Mouse (Mus musculus) neural tube, embryonic 14.5 days (tissue): ENCODE measurements around the gene Ung. TPM values are rescaled to one million over a fixed set of nuclear protein-coding genes. Genes with fewer than 3 reads are reported as not detected.

Experiments used
- ATAC-seq: fragments of 200-750 bp; cut with Nextera tagmentation; 2 replicates; pipeline ENCODE4 v1.8.0; 2017; ENCODE audit warnings: low read depth, mild to moderate bottlenecking, moderate TSS enrichment, moderate library complexity
- H3K27ac ChIP-seq: fragments of 300-500 bp; sonication (generic); 2 replicates; pipeline ENCODE4 v1.5.1; 2014; ENCODE audit warnings: low read depth, mild to moderate bottlenecking, control low read depth, low read length, moderate library complexity, mixed read lengths
- H3K27me3 ChIP-seq: fragments of 300-500 bp; sonication (generic); 2 replicates; pipeline ENCODE4 v1.6.1; 2014; ENCODE audit warnings: low read length; ENCODE audit not compliant: control insufficient read depth, insufficient read depth
- H3K36me3 ChIP-seq: fragments of 300-500 bp; sonication (generic); 2 replicates; pipeline ENCODE4 v1.6.1; 2014; ENCODE audit warnings: low read length, mixed read lengths; ENCODE audit not compliant: control insufficient read depth, insufficient read depth
- H3K4me1 ChIP-seq: fragments of 300-500 bp; sonication (generic); 2 replicates; pipeline ENCODE4 v1.6.1; 2014; ENCODE audit warnings: low read length; ENCODE audit not compliant: control insufficient read depth, insufficient read depth
- H3K4me2 ChIP-seq: fragments of 300-500 bp; sonication (generic); 2 replicates; pipeline ENCODE4 v1.6.1; 2014; ENCODE audit warnings: mild to moderate bottlenecking, low read depth, low read length, control low read depth
- H3K4me3 ChIP-seq: fragments of 300-500 bp; sonication (generic); 2 replicates; pipeline ENCODE4 v1.5.1; 2014; ENCODE audit warnings: low read depth, low read length, control low read depth, mixed read lengths
- H3K9ac ChIP-seq: fragments of 300-500 bp; sonication (generic); replicated peaks from 2 replicates; pipeline ENCODE4 v1.6.1; 2014; ENCODE audit warnings: low read depth, mild to moderate bottlenecking, control low read depth, low read length, mixed read lengths
- H3K9me3 ChIP-seq: fragments of 300-500 bp; sonication (generic); 2 replicates; pipeline ENCODE4 v1.6.1; 2016; ENCODE audit warnings: low read length; ENCODE audit not compliant: control insufficient read depth
- WGBS: fragments of 180-500 bp; shearing (Covaris S2); extraction: QIAGEN DNeasy Blood & Tissue Kit; methylation state at CpG from one replicate; pipeline ENCODE4 v1.1.7; 2014; 5-methylcytosine and 5-hydroxymethylcytosine counted together
- polyA plus RNA-seq: library from polyadenylated mRNA; unstranded; fragments of >200 nt; fragmentation: Nextera tagmentation; extraction: Ambion mirVana; gene quantifications from 2 replicates; pipeline ENCODE4 v1.2.1, GENCODE M21; 2014

The Ung gene
- 4.1 and 4.8 TPM in 2 replicates for polyA plus RNA-seq

DNA sequence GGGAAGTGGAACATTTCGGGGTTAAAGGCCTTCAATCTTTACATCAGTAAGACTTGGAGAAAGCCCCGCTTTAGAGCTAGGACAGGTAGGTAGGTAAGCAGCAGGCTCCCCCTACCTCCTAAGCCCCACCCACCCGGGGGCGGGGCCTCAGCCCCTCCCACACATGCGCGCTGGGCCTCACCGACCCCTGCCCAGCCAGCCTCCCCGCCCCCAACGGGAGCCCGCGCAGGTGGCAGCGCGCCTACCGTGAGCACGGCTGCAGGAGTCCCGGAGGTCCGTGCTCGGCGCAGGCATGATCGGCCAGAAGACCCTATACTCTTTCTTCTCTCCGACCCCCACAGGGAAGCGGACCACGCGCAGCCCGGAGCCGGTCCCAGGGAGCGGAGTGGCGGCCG lies at the start of gene Ung:
Gene Ung, plus strand, starts transcription at position 176 of the 395 bp plus-strand sequence.
- H3K36me3 ChIP-seq, result no peaks in the 10 kb centered on the region
- ATAC-seq, result peak; percentile 59
- peaks cover 6% of the 10 kb centered on the region; the same call in 1 of the 2 replicates for H3K4me1 ChIP-seq
- under 1% methylated on average over 27 of the region's 29 CpGs for WGBS
- H3K27ac ChIP-seq, result 0 out of 2 replicates have a peak within 1 kb of the TSS, but pooled peaks have one; percentile 16
- no peaks in the 10 kb centered on the region for H3K9me3 ChIP-seq
- H3K27me3 ChIP-seq, result no peaks in the 10 kb centered on the region
- H3K4me3 ChIP-seq, result peak within 1 kb of the TSS; percentile 73
- H3K9ac ChIP-seq, result peak within 1 kb of the TSS; percentile 48; the same call in 1 of the 2 replicates
- peak within 1 kb of the TSS; percentile 97 for H3K4me2 ChIP-seq

DNA sequence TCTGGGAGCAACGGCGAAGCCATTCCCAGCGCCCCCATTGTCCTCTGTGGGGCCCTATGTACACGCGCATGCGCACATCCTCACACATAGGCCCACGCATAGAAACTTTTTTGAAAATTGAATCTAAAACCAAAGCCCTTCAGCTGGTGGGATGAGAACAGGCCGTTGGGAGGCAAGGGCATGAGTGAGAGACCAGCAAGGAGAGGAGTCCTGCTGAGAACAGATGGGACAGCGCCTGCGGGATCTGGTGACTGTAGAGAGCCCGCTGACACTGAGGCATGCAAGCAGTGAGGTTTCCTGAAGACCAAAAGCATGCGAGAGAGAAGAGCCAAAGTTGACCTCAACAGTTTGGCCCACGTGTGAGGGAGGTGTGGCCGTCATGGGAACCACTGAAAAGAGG lies 44.7 kb upstream of the Ung start:
- peaks cover 7% of the 10 kb centered on the region; the same call in 1 of the 2 replicates for H3K4me1 ChIP-seq
- no peak overlapping the region for H3K9ac ChIP-seq
- no peak overlapping the region for H3K27ac ChIP-seq
- H3K27me3 ChIP-seq, result no peaks in the 10 kb centered on the region
- H3K9me3 ChIP-seq, result no peaks in the 10 kb centered on the region
- WGBS, result 82% methylated on average over 14 of the region's 14 CpGs
- no peaks in the 10 kb centered on the region for H3K36me3 ChIP-seq
- H3K4me3 ChIP-seq, result no peak overlapping the region
- no peak overlapping the region for H3K4me2 ChIP-seq
- no peak for ATAC-seq

DNA sequence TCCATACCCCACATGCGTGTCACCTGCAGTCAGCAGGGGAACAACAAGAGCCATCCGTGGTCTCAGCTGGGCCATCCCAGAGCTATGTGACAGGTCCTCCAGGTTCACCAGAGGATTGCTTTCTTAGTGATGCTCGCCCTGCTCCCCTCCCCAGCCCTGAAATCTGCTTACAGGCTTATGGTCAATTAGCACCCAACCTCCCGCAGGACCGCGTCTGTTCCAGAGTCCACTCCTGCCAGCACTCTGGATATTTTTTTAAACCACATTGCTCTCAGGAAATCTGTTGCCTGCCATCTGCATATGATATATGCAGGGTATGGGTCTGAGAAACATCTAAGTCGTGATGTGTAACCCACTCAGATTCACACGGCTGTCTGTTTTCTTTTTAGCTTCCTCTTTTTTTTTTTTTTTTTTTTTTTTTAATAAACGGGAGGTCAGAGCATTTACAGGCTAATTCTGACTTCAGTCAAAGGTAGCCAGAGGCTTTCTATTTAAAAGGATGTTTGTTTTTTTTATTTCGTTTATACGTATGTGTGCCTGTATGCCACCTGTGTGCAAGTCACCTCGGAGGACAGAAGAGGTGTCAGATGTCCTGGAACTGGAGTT lies 42.2 kb upstream of the Ung start:
- H3K27me3 ChIP-seq, result no peaks in the 10 kb centered on the region
- no peak overlapping the region for H3K9ac ChIP-seq
- no peak overlapping the region for H3K27ac ChIP-seq
- H3K4me3 ChIP-seq, result no peak overlapping the region
- no peak overlapping the region for H3K4me2 ChIP-seq
- H3K4me1 ChIP-seq, result peaks cover 7% of the 10 kb centered on the region; the same call in 1 of the 2 replicates
- H3K9me3 ChIP-seq, result no peaks in the 10 kb centered on the region
- H3K36me3 ChIP-seq, result no peaks in the 10 kb centered on the region
- ATAC-seq, result no peak
- WGBS, result 83% methylated on average over 12 of the region's 12 CpGs

DNA sequence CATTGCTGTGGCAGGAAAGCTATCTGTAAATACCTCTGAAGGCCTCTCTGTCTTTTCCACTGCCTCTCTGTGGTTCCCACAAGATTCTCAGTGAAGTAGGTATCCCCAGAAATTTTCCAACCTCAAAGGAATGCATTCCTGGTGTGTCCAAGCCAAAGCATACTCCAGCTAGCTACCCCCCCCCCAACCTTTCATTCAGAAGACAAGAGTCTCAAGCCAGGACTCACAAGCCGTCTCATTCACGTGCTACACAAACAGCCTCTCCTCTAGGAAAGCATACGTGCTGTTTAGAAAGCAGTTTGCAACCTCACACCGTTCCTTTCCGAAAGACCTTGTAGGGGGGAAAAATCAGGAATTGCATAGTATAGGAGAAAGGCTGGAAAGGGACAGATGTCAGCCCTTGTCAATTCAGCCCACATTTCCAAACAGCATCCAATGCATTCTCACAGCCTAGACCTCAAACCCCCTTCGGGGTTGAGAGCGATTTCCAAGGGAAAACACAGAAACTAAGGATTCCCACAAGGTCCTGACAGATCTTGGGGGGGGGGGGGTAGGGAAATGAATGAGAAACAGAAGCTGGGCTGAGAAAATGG lies 39.7 kb upstream of the Ung start:
- peak overlapping the region; percentile 84 for H3K4me3 ChIP-seq
- H3K4me1 ChIP-seq, result peaks cover 7% of the 10 kb centered on the region; the same call in 1 of the 2 replicates
- peak overlapping the region; percentile 95 for H3K9ac ChIP-seq
- H3K27ac ChIP-seq, result peak overlapping the region; percentile 95
- ATAC-seq, result no peak
- H3K36me3 ChIP-seq, result no peaks in the 10 kb centered on the region
- WGBS, result 12% methylated on average over 7 of the region's 7 CpGs
- H3K9me3 ChIP-seq, result no peaks in the 10 kb centered on the region
- H3K27me3 ChIP-seq, result no peaks in the 10 kb centered on the region
- H3K4me2 ChIP-seq, result peak overlapping the region; percentile 68

DNA sequence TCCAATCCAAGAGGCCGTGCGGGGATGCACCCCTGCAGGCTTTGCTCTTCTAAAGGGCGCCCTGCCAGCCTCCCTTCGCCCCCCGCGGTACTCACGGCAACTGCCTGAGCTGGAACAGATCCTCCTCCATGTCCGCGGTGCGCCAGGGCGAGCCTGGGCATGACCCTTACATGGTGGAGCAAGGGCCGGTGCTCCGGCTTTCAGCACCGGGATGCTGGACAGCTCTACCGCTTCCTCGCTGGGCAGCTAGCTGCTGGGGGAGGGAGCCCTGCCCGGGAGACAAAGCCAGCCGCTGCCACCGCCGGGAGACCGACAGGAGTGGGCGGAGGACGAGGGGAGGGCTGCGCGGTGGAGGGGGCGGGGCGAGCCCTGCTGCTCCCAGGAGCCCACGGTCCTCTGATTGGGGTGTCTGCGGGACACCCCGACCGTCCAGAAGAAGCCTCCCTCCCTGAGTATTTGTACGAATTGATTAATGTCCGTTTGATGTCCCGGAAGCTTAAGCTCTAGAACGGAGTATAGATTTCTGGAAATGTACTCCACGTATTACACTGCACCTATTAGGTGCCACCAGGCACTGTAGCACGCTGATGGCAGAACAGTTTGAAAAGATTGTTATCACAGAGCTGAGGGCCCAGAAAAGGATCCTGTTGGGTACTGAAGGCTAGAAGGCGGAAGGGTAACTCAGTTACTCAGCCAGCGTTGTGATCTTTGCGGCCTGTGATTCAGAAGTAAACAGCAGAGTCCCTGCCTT lies 39.0 kb upstream of the Ung start, which contains the start of gene Svop:
Gene Svop, minus strand, starts transcription at position 514 of the 751 bp plus-strand sequence.
- Histone ChIP-seq H3K4me3 (peak within 1 kb of the TSS; percentile 84), H3K27me3 (no peaks in the 10 kb centered on the region), H3K4me2 (peak within 1 kb of the TSS; percentile 68), H3K9me3 (no peaks in the 10 kb centered on the region), H3K9ac (peak within 1 kb of the TSS; percentile 95), H3K36me3 (no peaks in the 10 kb centered on the region), H3K27ac (peak within 1 kb of the TSS; percentile 95), H3K4me1 (peaks cover 7% of the 10 kb centered on the region; the same call in 1 of the 2 replicates)
- WGBS, result 3% methylated on average over 40 of the region's 40 CpGs
- ATAC-seq, result peak; percentile 83

DNA sequence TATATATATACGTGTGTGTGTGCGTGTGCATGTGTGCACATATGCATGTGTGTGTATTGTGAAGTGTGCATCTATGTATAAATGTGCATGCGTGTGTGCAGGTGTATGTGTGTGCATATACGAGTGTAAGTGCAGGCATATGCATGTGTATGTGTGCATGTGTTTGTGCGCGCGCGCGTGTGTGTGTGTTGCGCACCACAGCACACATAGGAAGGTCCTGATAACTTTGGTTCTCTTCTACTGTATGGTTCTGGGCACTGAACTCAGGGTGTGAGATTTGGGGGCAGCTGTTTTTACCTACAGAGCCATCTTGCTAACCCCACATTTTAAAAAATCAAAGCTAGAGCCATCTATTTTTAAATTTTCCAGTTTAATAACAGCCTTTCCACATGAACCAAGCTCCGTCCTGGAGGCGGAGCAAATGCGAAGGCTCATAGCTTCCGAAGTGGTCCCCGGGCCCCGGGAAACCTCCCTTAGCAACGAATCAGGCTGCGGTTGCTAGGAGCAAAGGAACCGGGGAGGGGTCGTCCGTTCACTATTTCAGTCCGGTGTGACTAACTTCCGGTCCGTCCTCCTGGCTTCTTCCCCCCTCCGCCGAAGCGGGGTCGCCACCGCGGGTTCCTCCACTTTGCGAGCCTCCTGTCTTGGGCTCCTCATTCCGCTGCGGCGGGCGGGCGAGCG lies 30.3 kb upstream of the Ung start:
- H3K4me3 ChIP-seq, result peak overlapping the region; percentile 91
- peak overlapping the region; percentile 98 for H3K4me2 ChIP-seq
- peak overlapping the region; percentile 71 for H3K27ac ChIP-seq
- no peaks in the 10 kb centered on the region for H3K9me3 ChIP-seq
- peak overlapping the region; percentile 90 for H3K9ac ChIP-seq
- no peaks in the 10 kb centered on the region for H3K27me3 ChIP-seq
- WGBS, result 7% methylated on average over 37 of the region's 37 CpGs
- peak; percentile 93 for ATAC-seq
- H3K4me1 ChIP-seq, result peaks cover 11% of the 10 kb centered on the region
- 0 out of 2 replicates have a peak, but pooled peaks cover 5% of the 10 kb centered on the region for H3K36me3 ChIP-seq

DNA sequence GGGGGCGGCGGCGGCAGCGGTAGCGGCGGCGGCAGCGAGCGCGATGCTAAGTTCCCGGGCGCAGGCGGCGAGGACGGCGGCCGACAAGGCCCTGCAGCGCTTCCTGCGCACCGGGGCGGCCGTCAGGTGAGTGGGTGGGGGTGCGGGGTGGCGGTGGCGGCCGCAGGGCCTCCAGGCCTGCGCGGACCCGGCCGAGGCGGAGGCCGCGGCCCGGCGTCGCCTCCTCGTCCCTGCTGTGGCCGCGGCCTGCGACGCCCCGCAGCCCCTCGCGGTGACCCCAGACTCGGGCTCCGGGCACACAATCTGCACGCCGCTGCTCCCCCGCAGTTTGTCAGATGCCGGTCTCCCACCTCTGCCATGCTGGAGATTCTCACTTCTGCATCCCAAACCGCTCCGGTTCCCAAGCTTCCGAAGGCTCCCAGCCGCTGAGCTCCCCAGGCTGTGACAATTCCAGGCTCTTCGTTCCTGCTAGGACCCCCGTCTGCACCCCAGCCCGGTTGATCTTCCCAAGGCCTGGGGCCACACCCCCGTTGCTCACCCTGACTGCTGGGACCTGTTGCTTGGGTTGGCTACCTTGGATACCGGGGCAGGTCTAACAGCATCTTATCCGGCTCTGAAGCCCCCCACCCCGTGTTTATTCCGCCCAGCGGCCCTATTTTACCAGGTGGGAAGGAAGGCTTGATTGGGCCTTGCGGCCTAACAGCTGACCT lies 29.6 kb upstream of the Ung start:
- peak overlapping the region; percentile 91 for H3K4me3 ChIP-seq
- H3K9ac ChIP-seq, result peak overlapping the region; percentile 90
- peak overlapping the region; percentile 98 for H3K4me2 ChIP-seq
- peaks cover 11% of the 10 kb centered on the region for H3K4me1 ChIP-seq
- peak overlapping the region; percentile 71; the same call in 1 of the 2 replicates for H3K27ac ChIP-seq
- WGBS, result 3% methylated on average over 52 of the region's 64 CpGs
- no peaks in the 10 kb centered on the region for H3K27me3 ChIP-seq
- H3K36me3 ChIP-seq, result peaks cover 11% of the 10 kb centered on the region; the same call in 1 of the 2 replicates
- H3K9me3 ChIP-seq, result no peaks in the 10 kb centered on the region
- ATAC-seq, result peak; percentile 58; the same call in 1 of the 2 replicates

DNA sequence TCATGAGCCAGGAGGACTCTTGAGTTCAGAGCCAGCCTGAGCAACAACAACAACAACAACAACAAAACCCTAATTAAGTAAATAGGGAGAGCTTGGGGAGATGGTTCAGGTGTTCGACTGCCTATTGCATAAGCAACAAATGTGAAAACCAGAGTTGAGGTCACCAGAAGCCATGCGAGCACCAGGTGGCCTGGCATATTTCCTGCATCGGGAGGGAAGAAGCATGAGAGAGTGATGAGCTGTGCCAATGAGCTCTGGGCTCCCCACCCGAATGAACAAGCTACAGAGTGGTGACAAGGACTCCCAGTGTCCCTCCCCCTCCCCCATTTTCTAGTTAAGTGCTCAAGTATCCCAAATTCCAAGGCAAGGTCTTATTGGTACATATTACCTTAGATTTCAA lies 28.3 kb upstream of the Ung start:
- no peak overlapping the region for H3K4me2 ChIP-seq
- no peak for ATAC-seq
- H3K4me1 ChIP-seq, result peaks cover 11% of the 10 kb centered on the region
- H3K9me3 ChIP-seq, result no peaks in the 10 kb centered on the region
- no peak overlapping the region for H3K4me3 ChIP-seq
- peaks cover 21% of the 10 kb centered on the region for H3K36me3 ChIP-seq
- no peaks in the 10 kb centered on the region for H3K27me3 ChIP-seq
- H3K27ac ChIP-seq, result no peak overlapping the region
- H3K9ac ChIP-seq, result no peak overlapping the region
- 86% methylated on average over 4 of the region's 4 CpGs for WGBS
